Mouse (Mus musculus) cerebellum, adult 2 months (tissue): ENCODE data around the gene Rab3a.

Experiments used
- CTCF ChIP-seq: fragments of 200-500 bp; IDR thresholded peaks from 2 replicates; pipeline ENCODE4 v1.5.1; 2011; ENCODE audit warnings: low read depth, mild to moderate bottlenecking, control low read depth, low read length, moderate library complexity, borderline replicate concordance; ENCODE audit not compliant: insufficient read depth
- POLR2A ChIP-seq: fragments of 200-500 bp; IDR thresholded peaks from 2 replicates; pipeline ENCODE4 v1.6.1; 2011; ENCODE audit warnings: low read length, control low read depth, borderline replicate concordance; ENCODE audit not compliant: insufficient read depth

DNA sequence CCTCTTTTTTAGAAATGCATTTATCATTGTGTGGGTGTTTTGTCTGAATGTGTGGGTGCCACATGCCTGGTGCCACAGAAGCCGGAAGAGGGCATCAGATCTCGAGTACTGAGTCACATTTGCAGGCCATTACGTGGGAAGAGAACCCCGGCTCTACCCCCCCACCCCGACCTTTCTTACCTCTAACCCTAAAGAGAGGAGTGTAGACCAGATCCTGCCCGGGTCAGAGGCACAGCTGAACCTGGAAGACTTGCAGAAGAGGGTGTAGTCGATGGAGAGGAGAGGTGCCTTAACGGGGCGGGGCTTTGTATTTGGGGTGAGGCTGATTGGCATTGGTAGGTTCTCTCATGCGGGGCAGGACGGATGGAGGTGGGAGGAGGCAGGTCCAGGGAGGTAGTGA is 9.7 kb upstream of the Rab3a start:
- TF ChIP-seq CTCF (no peak), POLR2A (no peak)
